Mouse (Mus musculus): ENCODE measurements around the gene Eppin. TPM values are rescaled to one million over a fixed set of nuclear protein-coding genes. Genes with fewer than 3 reads are reported as not detected.

Eppin gene
- polyA plus RNA-seq, 1 experiment: not detected

GRCm38 (mm10) chr2:164540652-164541427 is 52.6 kb downstream of the Eppin start:
- no peaks in the 10 kb centered on the region for H3K27me3 ChIP-seq (ENCODE audit: control insufficient read depth, insufficient read depth, low read length)
- H3K4me1 ChIP-seq (ENCODE audit: control insufficient read depth, insufficient read depth, low read length): no peaks in the 10 kb centered on the region
- TF ChIP-seq POLR2A (IDR thresholded peaks at IDR 0.05; ENCODE audit: borderline replicate concordance, insufficient read depth, low read length) (no peak), CTCF (IDR thresholded peaks at IDR 0.05; ENCODE audit: borderline replicate concordance, insufficient read depth, low read depth, low read length) (no peak)
- H3K4me3 ChIP-seq (replicated peaks; ENCODE audit: insufficient read depth, low read depth, low read length): no peak overlapping the region
- no peak for DNase-seq
- no peak overlapping the region for H3K27ac ChIP-seq (ENCODE audit: insufficient read depth, low read length)
- 18% methylated on average over 8 of the region's 8 CpGs for whole genome bisulfite sequencing

Other genes with a start within 250 kb of the Eppin start
- 0.80 TPM in 1 of 2 replicates, not detected in the other for gene Slpi, start 204.5 kb downstream of the Eppin start, polyA plus RNA-seq (2012; rRNA removed)
- 0.34 and 0.36 TPM in 2 replicates for gene Rbpjl, start 190.5 kb downstream of the Eppin start, polyA plus RNA-seq (2012; rRNA removed)
- 5.5 and 5.9 TPM in 2 replicates for gene Matn4, start 188.4 kb downstream of the Eppin start, polyA plus RNA-seq (2012; rRNA removed)
- gene Sdc4, start 149.7 kb downstream of the Eppin start, polyA plus RNA-seq (2012; rRNA removed): 65.7 and 69.5 TPM in 2 replicates
- 73.7 and 75.4 TPM in 2 replicates for gene Sys1, start 136.6 kb downstream of the Eppin start, polyA plus RNA-seq (2012; rRNA removed)
- 16.7 and 21.0 TPM in 2 replicates for gene Gm20458, start 132.6 kb downstream of the Eppin start, polyA plus RNA-seq (2012; rRNA removed)
- not detected in 2 replicates for gene Trp53tg5, start 119.9 kb downstream of the Eppin start, polyA plus RNA-seq (2012; rRNA removed)
- gene Dbndd2, start 107.5 kb downstream of the Eppin start, polyA plus RNA-seq (2012; rRNA removed): 428 and 462 TPM in 2 replicates
- 103 and 109 TPM in 2 replicates for gene Pigt, start 96.1 kb downstream of the Eppin start, polyA plus RNA-seq (2012; rRNA removed)
- 0.87 and 2.1 TPM in 2 replicates for gene Wfdc2, start 31.2 kb downstream of the Eppin start, polyA plus RNA-seq (2012; rRNA removed)
- not detected in 2 replicates for gene Spint3, start 20.1 kb downstream of the Eppin start, polyA plus RNA-seq (2012; rRNA removed)
- 0.24 TPM in 1 of 2 replicates, not detected in the other for gene Wfdc6a, start 8.1 kb downstream of the Eppin start, polyA plus RNA-seq (2012; rRNA removed)
- gene Wfdc6b, start 19.9 kb upstream of the Eppin start, polyA plus RNA-seq (2012; rRNA removed): 0.11 and 0.20 TPM in 2 replicates
- 0.06 TPM in 1 of 2 replicates, not detected in the other for gene Wfdc8, start 20.0 kb upstream of the Eppin start, polyA plus RNA-seq (2012; rRNA removed)
- gene Wfdc16, start 45.2 kb upstream of the Eppin start, polyA plus RNA-seq (2012; rRNA removed): not detected in 2 replicates
- not detected in 2 replicates for gene Wfdc10, start 62.5 kb upstream of the Eppin start, polyA plus RNA-seq (2012; rRNA removed)
- not detected in 2 replicates for gene Wfdc9, start 63.0 kb upstream of the Eppin start, polyA plus RNA-seq (2012; rRNA removed)
- not detected in 2 replicates for gene Wfdc11, start 80.5 kb upstream of the Eppin start, polyA plus RNA-seq (2012; rRNA removed)
- gene Wfdc13, start 91.5 kb upstream of the Eppin start, polyA plus RNA-seq (2012; rRNA removed): not detected in 2 replicates
- gene Spint4, start 104.9 kb upstream of the Eppin start, polyA plus RNA-seq (2012; rRNA removed): not detected in 2 replicates
- gene Spint5, start 121.7 kb upstream of the Eppin start, polyA plus RNA-seq (2012; rRNA removed): not detected in 2 replicates
- gene Wfdc3, start 152.3 kb upstream of the Eppin start, polyA plus RNA-seq (2012; rRNA removed): 0.84 and 0.93 TPM in 2 replicates
- 43.1 and 44.3 TPM in 2 replicates for gene Dnttip1, start 152.4 kb upstream of the Eppin start, polyA plus RNA-seq (2012; rRNA removed)
- 0.55 and 1.0 TPM in 2 replicates for gene Ube2c, start 176.3 kb upstream of the Eppin start, polyA plus RNA-seq (2012; rRNA removed)
- 0.57 and 0.62 TPM in 2 replicates for gene Tnnc2, start 186.4 kb upstream of the Eppin start, polyA plus RNA-seq (2012; rRNA removed)
- gene Snx21, start 192.2 kb upstream of the Eppin start, polyA plus RNA-seq (2012; rRNA removed): 70.7 and 70.8 TPM in 2 replicates
- 36.5 and 39.3 TPM in 2 replicates for gene Acot8, start 211.3 kb upstream of the Eppin start, polyA plus RNA-seq (2012; rRNA removed)
- 7.6 and 8.1 TPM in 2 replicates for gene Zswim3, start 211.5 kb upstream of the Eppin start, polyA plus RNA-seq (2012; rRNA removed)
- 19.4 and 20.0 TPM in 2 replicates for gene Zswim1, start 229.1 kb upstream of the Eppin start, polyA plus RNA-seq (2012; rRNA removed)
- gene Spata25, start 234.9 kb upstream of the Eppin start, polyA plus RNA-seq (2012; rRNA removed): 0.25 and 0.30 TPM in 2 replicates
- gene Ctsa, start 239.3 kb upstream of the Eppin start, polyA plus RNA-seq (2012; rRNA removed): 177 and 191 TPM in 2 replicates
- gene Neurl2, start 239.9 kb upstream of the Eppin start, polyA plus RNA-seq (2012; rRNA removed): 6.1 and 6.3 TPM in 2 replicates